Mouse (Mus musculus): ENCODE data around the gene Aldh16a1. TPM values are rescaled to one million over a fixed set of nuclear protein-coding genes. Genes with fewer than 3 reads are reported as not detected.

The Aldh16a1 gene
- total and polyA plus RNA-seq, 2 experiments from 2014 or later = 22.8 to 40.1 TPM

DNA sequence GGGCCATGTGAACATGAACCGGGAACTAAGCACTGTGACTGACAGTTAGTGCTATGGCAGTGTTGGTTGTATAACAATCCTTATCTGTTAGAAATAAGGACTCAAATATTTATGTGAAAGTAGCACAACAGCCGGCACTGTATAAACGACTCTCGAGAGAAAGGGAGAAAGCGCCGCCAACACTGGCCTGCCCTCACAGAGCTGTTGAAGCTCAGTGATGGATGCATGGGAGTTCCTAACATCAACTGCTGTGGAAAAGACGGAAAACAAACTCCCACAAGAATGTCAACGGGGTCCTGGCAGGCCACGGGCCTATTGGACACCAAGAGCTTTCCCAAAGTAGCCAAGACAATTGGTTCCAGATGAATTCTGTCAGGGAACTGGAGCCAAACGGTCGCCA lies 3.1 kb downstream of the Aldh16a1 start:
- Histone ChIP-seq H3K36me3 (replicated peaks; ENCODE audit: control insufficient read depth, insufficient read depth, low read length) (no peaks in the 10 kb centered on the region; the same call in 1 of the 2 replicates), H3K4me3 (ENCODE audit: low read depth, low read length) (no peak overlapping the region), H3K27me3 (ENCODE audit: control insufficient read depth, insufficient read depth, low read length) (no peaks in the 10 kb centered on the region), H3K9ac (replicated peaks; ENCODE audit: low read depth, low read length) (no peak overlapping the region), H3K27ac (ENCODE audit: low read depth) (no peak overlapping the region), H3K9me3 (replicated peaks; ENCODE audit: control insufficient read depth, low read length) (no peaks in the 10 kb centered on the region), H3K4me1 (ENCODE audit: control insufficient read depth, insufficient read depth) (0 out of 2 replicates have a peak, but pooled peaks cover 7% of the 10 kb centered on the region), H3K4me2 (ENCODE audit: low read depth, low read length) (no peak overlapping the region)
- TF ChIP-seq CTCF (IDR thresholded peaks at IDR 0.05; ENCODE audit: low read depth) (no peak), EP300 (IDR thresholded peaks at IDR 0.05; ENCODE audit: low read depth) (no peak)
- ATAC-seq (ENCODE audit: insufficient read depth, low read depth) (no peak), DNase-seq (ENCODE audit: low spot score) (no peak)
- WGBS = 53% methylated on average over 11 of the region's 11 CpGs

- 0 out of 2 replicates have a peak, but pooled peaks cover 7% of the 10 kb centered on the region for H3K4me1 ChIP-seq (ENCODE audit: control insufficient read depth, insufficient read depth)
- no peak overlapping the region for H3K4me3 ChIP-seq (ENCODE audit: low read depth, low read length)
- peaks cover 6% of the 10 kb centered on the region; the same call in 1 of the 2 replicates for H3K36me3 ChIP-seq (replicated peaks; ENCODE audit: control insufficient read depth, insufficient read depth, low read length)
- no peaks in the 10 kb centered on the region for H3K9me3 ChIP-seq (replicated peaks; ENCODE audit: control insufficient read depth, low read length)
- no peak overlapping the region for H3K9ac ChIP-seq (replicated peaks; ENCODE audit: low read depth, low read length)
- no peak for DNase-seq (ENCODE audit: low spot score)
- no peak for ATAC-seq (ENCODE audit: insufficient read depth, low read depth)
- no peaks in the 10 kb centered on the region for H3K27me3 ChIP-seq (ENCODE audit: control insufficient read depth, insufficient read depth, low read length)
- 68% methylated on average over 4 of the region's 4 CpGs for WGBS
- H3K27ac ChIP-seq (ENCODE audit: low read depth) = no peak overlapping the region
- H3K4me2 ChIP-seq (ENCODE audit: low read depth, low read length) = no peak overlapping the region
- TF ChIP-seq EP300 (IDR thresholded peaks at IDR 0.05; ENCODE audit: low read depth) (no peak), CTCF (IDR thresholded peaks at IDR 0.05; ENCODE audit: low read depth) (no peak)
Measured at GRCm38 (mm10) chr7:45150321-45150720, 4.1 kb downstream of the Aldh16a1 start.

DNA sequence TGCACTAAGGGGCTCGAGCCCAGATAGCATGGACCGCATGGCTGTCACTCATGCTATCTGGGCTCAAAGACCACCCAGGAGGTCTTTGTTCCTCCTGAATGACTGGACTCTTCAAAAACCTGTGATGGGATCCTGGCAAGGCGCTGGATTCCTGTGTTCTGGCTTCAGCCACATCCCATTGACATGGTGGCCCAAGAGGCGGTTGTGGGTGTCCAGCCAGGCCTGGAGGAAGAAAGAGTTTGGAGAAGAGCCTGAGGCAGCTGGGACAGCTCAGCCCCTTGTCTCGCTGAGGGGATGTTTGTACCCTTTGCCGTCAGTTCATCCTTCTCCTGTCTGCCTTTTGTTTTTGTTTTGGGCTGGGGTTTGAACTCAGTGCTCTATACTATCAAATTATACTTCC lies 4.8 kb downstream of the Aldh16a1 start:
- Histone ChIP-seq H3K4me3 (ENCODE audit: low read depth, low read length) (no peak overlapping the region), H3K27me3 (ENCODE audit: control insufficient read depth, insufficient read depth, low read length) (no peaks in the 10 kb centered on the region), H3K27ac (ENCODE audit: low read depth) (no peak overlapping the region), H3K9me3 (replicated peaks; ENCODE audit: control insufficient read depth, low read length) (no peaks in the 10 kb centered on the region), H3K4me1 (ENCODE audit: control insufficient read depth, insufficient read depth) (0 out of 2 replicates have a peak, but pooled peaks cover 7% of the 10 kb centered on the region), H3K36me3 (replicated peaks; ENCODE audit: control insufficient read depth, insufficient read depth, low read length) (peaks cover 11% of the 10 kb centered on the region; the same call in 1 of the 2 replicates), H3K9ac (replicated peaks; ENCODE audit: low read depth, low read length) (no peak overlapping the region), H3K4me2 (ENCODE audit: low read depth, low read length) (no peak overlapping the region)
- TF ChIP-seq CTCF (IDR thresholded peaks at IDR 0.05; ENCODE audit: low read depth) = no peak
- no peak for TF ChIP-seq EP300 (IDR thresholded peaks at IDR 0.05; ENCODE audit: low read depth)
- DNase-seq (ENCODE audit: low spot score) (no peak), ATAC-seq (ENCODE audit: insufficient read depth, low read depth) (no peak)
- 74% methylated on average over 6 of the region's 6 CpGs for WGBS

GRCm38 (mm10) chr7:45148534-45149098 lies 5.8 kb downstream of the Aldh16a1 start:
- 31% methylated on average over 4 of the region's 4 CpGs for WGBS
- H3K4me2 ChIP-seq (ENCODE audit: low read depth, low read length) = no peak overlapping the region

DNA sequence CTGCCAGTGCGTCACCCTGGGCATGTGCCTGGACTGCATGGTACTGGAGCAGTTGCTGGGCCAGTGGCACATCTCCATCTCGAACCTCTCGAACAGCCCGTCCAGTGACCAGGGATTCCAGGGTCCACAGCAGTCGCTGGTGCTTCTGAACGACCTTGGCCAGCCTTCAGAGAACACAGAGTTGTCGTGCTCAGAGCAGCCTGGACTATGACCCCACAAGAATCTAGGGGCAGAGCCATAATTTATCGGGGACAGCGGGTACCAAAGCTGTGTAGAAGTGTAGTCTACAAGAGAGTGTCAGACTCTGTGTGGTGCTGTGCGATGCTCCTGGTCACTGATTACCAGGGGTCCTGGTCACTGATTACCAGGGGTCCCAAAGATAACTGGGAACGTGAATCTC lies 6.5 kb downstream of the Aldh16a1 start:
- Histone ChIP-seq H3K27me3 (ENCODE audit: control insufficient read depth, insufficient read depth, low read length) (no peaks in the 10 kb centered on the region), H3K9ac (replicated peaks; ENCODE audit: low read depth, low read length) (no peak overlapping the region), H3K4me1 (ENCODE audit: control insufficient read depth, insufficient read depth) (no peaks in the 10 kb centered on the region), H3K27ac (ENCODE audit: low read depth) (no peak overlapping the region), H3K4me3 (ENCODE audit: low read depth, low read length) (no peak overlapping the region), H3K36me3 (replicated peaks; ENCODE audit: control insufficient read depth, insufficient read depth, low read length) (peaks cover 18% of the 10 kb centered on the region), H3K4me2 (ENCODE audit: low read depth, low read length) (no peak overlapping the region), H3K9me3 (replicated peaks; ENCODE audit: control insufficient read depth, low read length) (no peaks in the 10 kb centered on the region)
- DNase-seq (ENCODE audit: low spot score) (no peak), ATAC-seq (ENCODE audit: insufficient read depth, low read depth) (no peak)
- WGBS = 72% methylated on average over 11 of the region's 11 CpGs
- TF ChIP-seq CTCF (IDR thresholded peaks at IDR 0.05; ENCODE audit: low read depth) (no peak), EP300 (IDR thresholded peaks at IDR 0.05; ENCODE audit: low read depth) (no peak)

More at GRCm38 (mm10) chr7:45148534-45149098, 5.8 kb downstream of the Aldh16a1 start:
- DNase-seq (ENCODE audit: low spot score) (no peak), ATAC-seq (ENCODE audit: insufficient read depth, low read depth) (no peak)
- H3K9ac ChIP-seq (replicated peaks; ENCODE audit: low read depth, low read length) = no peak overlapping the region
- 0 out of 2 replicates have a peak, but pooled peaks cover 5% of the 10 kb centered on the region for H3K4me1 ChIP-seq (ENCODE audit: control insufficient read depth, insufficient read depth)
- H3K36me3 ChIP-seq (replicated peaks; ENCODE audit: control insufficient read depth, insufficient read depth, low read length) = peaks cover 18% of the 10 kb centered on the region
- H3K9me3 ChIP-seq (replicated peaks; ENCODE audit: control insufficient read depth, low read length) = no peaks in the 10 kb centered on the region
- no peaks in the 10 kb centered on the region for H3K27me3 ChIP-seq (ENCODE audit: control insufficient read depth, insufficient read depth, low read length)
- H3K27ac ChIP-seq (ENCODE audit: low read depth) = no peak overlapping the region
- no peak overlapping the region for H3K4me3 ChIP-seq (ENCODE audit: low read depth, low read length)
- TF ChIP-seq CTCF (IDR thresholded peaks at IDR 0.05; ENCODE audit: low read depth) = no peak

- no peak for ATAC-seq (ENCODE audit: insufficient read depth, low read depth)
- no peaks in the 10 kb centered on the region for H3K27me3 ChIP-seq (ENCODE audit: control insufficient read depth, insufficient read depth, low read length)
- no peak for TF ChIP-seq CTCF (IDR thresholded peaks at IDR 0.05; ENCODE audit: low read depth)
- TF ChIP-seq EP300 (IDR thresholded peaks at IDR 0.05; ENCODE audit: low read depth) = no peak
- no peak overlapping the region for H3K4me2 ChIP-seq (ENCODE audit: low read depth, low read length)
- H3K36me3 ChIP-seq (replicated peaks; ENCODE audit: control insufficient read depth, insufficient read depth, low read length) = peaks cover 22% of the 10 kb centered on the region
- no peak overlapping the region for H3K9ac ChIP-seq (replicated peaks; ENCODE audit: low read depth, low read length)
- H3K27ac ChIP-seq (ENCODE audit: low read depth) = no peak overlapping the region
- DNase-seq (ENCODE audit: low spot score) = no peak
- WGBS = 82% methylated on average over 11 of the region's 11 CpGs
- H3K4me1 ChIP-seq (ENCODE audit: control insufficient read depth, insufficient read depth) = no peaks in the 10 kb centered on the region
- no peak overlapping the region for H3K4me3 ChIP-seq (ENCODE audit: low read depth, low read length)
- H3K9me3 ChIP-seq (replicated peaks; ENCODE audit: control insufficient read depth, low read length) = no peaks in the 10 kb centered on the region
Measured at GRCm38 (mm10) chr7:45147267-45147666, 7.1 kb downstream of the Aldh16a1 start.

Data from heart, postnatal 0 days (tissue).